Mouse (Mus musculus) midbrain, embryonic 15.5 days (tissue): ENCODE results near the gene Nlgn2. TPM values are rescaled to one million over a fixed set of nuclear protein-coding genes. Genes with fewer than 3 reads are reported as not detected.

Experiments used
- ATAC-seq: fragments of 200-750 bp; cut with Nextera tagmentation; replicated peaks from 2 replicates; pipeline ENCODE4 v1.8.0; 2017; ENCODE audit warnings: moderate TSS enrichment
- H3K27ac ChIP-seq: fragments of 300-500 bp; sonication (generic); 2 replicates; pipeline ENCODE4 v1.5.1; 2015; ENCODE audit warnings: mild to moderate bottlenecking, inconsistent platforms
- H3K27me3 ChIP-seq: fragments of 300-500 bp; sonication (generic); replicated peaks from 2 replicates; pipeline ENCODE4 v1.6.1; 2015; ENCODE audit warnings: inconsistent platforms
- H3K36me3 ChIP-seq: fragments of 300-500 bp; sonication (generic); replicated peaks from 2 replicates; pipeline ENCODE4 v1.6.1; 2015; ENCODE audit warnings: inconsistent platforms
- H3K4me1 ChIP-seq: fragments of 300-500 bp; sonication (generic); 2 replicates; pipeline ENCODE4 v1.6.1; 2015; ENCODE audit warnings: inconsistent platforms
- H3K4me2 ChIP-seq: fragments of 300-500 bp; sonication (generic); 2 replicates; pipeline ENCODE4 v1.6.1; 2015; ENCODE audit warnings: inconsistent platforms, mild to moderate bottlenecking, moderate library complexity
- H3K4me3 ChIP-seq: fragments of 300-500 bp; sonication (generic); 2 replicates; pipeline ENCODE4 v1.5.1; 2015; ENCODE audit warnings: mild to moderate bottlenecking, inconsistent platforms
- H3K9ac ChIP-seq: fragments of 300-500 bp; sonication (generic); 2 replicates; pipeline ENCODE4 v1.6.1; 2015; ENCODE audit warnings: mild to moderate bottlenecking, inconsistent platforms
- H3K9me3 ChIP-seq: fragments of 300-500 bp; sonication (generic); 2 replicates; pipeline ENCODE4 v1.6.1; 2016; ENCODE audit warnings: inconsistent platforms
- WGBS: fragments of 180-500 bp; shearing (Covaris S2); methylation state at CpG from one replicate; pipeline ENCODE4 v1.1.7; 2015; ENCODE audit warnings: mixed read lengths; 5-methylcytosine and 5-hydroxymethylcytosine counted together
- microRNA-seq: library from miRNA; unstranded; fragments of <30 nt; microRNA quantifications from one replicate; pipeline ENCODE4, GENCODE M21; 2016
- polyA plus RNA-seq: library from polyadenylated mRNA; unstranded; fragments of >200 nt; fragmentation: Nextera tagmentation; extraction: Ambion mirVana; gene quantifications from 2 replicates; pipeline ENCODE4 v1.2.1, GENCODE M21; 2015

The Nlgn2 gene
- polyA plus RNA-seq, 1 experiment from 2014 or later = 24.2 TPM

DNA sequence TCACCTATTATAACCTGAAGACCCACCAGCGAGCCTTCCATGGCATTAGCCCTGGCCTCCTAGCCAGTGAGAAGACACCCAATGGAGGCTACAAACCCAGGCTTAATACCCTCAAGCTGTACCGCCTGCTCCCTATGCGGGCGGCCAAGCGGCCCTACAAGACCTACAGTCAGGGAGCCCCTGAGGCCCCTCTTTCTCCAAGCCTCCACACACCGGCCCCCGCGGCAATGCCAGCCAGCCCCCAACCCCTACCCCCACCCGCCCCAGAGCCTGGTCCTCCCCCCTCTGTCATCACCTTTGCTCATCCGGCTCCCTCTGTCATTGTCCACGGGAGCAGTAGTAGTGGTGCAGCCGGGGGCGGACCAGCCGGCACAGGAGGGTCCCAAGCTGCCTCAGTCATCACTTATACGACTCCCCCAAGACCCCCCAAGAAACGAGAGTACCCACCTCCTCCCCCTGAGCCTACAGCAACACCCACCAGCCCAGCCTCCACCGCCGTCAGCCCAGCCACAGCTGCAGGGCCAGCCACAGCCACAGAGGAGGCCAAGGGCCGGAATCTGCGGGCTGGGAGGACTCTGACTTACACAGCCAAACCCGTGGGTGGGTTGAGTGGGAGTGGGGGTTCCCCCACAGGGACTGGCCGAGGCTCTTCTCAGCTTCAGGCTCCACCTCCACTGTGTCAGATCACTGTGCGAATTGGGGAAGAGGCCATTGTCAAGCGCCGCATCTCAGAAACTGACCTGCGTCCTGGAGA lies 59.9 kb downstream of the Nlgn2 start:
- no peak for ATAC-seq
- Histone ChIP-seq H3K9ac (no peak overlapping the region), H3K36me3 (peaks cover 6% of the 10 kb centered on the region; the same call in 1 of the 2 replicates), H3K4me1 (no peaks in the 10 kb centered on the region), H3K4me2 (no peak overlapping the region), H3K4me3 (no peak overlapping the region), H3K27ac (no peak overlapping the region), H3K9me3 (no peaks in the 10 kb centered on the region), H3K27me3 (no peaks in the 10 kb centered on the region)
- 66% methylated on average over 26 of the region's 26 CpGs for WGBS

DNA sequence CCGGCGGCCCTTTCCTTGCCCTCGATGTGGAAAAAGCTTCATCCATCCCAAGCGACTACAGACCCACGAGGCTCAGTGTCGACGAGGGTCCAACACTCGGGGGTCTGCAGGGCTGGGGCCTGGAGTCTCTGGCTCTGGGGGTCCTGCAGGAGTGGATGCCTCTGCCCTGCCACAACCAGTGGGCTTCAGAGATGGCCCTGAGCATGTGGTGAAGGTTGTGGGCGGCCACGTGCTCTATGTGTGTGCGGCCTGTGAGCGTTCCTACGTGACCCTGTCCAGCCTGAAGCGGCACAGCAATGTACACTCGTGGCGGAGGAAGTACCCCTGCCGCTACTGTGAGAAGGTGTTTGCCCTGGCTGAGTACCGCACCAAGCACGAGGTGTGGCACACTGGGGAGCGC lies 61.1 kb downstream of the Nlgn2 start:
- Histone ChIP-seq H3K27ac (no peak overlapping the region), H3K4me3 (no peak overlapping the region), H3K9me3 (no peaks in the 10 kb centered on the region), H3K36me3 (peaks cover 6% of the 10 kb centered on the region; the same call in 1 of the 2 replicates), H3K4me2 (no peak overlapping the region), H3K9ac (no peak overlapping the region), H3K27me3 (no peaks in the 10 kb centered on the region), H3K4me1 (no peaks in the 10 kb centered on the region)
- 87% methylated on average over 20 of the region's 20 CpGs for WGBS
- 0 out of 2 replicates have a peak, but pooled peaks have one; percentile 39 for ATAC-seq

DNA sequence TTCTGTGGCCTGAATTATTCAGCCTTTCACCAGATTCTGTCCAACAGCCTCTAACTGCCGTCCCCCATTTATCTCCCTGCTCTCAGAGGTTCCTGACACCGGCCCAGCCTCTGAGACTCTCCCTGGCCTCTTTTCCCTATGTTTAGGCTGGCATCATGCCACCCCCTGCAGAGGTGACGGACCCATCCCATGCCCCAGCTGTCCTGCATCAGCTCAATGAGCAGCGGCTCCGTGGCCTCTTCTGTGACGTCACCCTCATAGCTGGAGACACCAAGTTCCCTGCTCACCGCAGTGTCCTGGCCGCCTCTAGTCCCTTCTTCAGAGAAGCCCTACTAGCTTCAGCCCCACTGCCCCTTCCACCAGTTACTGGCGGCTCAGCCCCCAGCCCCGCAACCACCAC lies 61.9 kb downstream of the Nlgn2 start:
- no peak overlapping the region for H3K27ac ChIP-seq
- no peaks in the 10 kb centered on the region for H3K9me3 ChIP-seq
- no peaks in the 10 kb centered on the region for H3K27me3 ChIP-seq
- no peak overlapping the region for H3K4me3 ChIP-seq
- H3K4me2 ChIP-seq = no peak overlapping the region
- peaks cover 6% of the 10 kb centered on the region; the same call in 1 of the 2 replicates for H3K36me3 ChIP-seq
- H3K4me1 ChIP-seq = no peaks in the 10 kb centered on the region
- no peak for ATAC-seq
- H3K9ac ChIP-seq = no peak overlapping the region
- 63% methylated on average over 10 of the region's 10 CpGs for WGBS

DNA sequence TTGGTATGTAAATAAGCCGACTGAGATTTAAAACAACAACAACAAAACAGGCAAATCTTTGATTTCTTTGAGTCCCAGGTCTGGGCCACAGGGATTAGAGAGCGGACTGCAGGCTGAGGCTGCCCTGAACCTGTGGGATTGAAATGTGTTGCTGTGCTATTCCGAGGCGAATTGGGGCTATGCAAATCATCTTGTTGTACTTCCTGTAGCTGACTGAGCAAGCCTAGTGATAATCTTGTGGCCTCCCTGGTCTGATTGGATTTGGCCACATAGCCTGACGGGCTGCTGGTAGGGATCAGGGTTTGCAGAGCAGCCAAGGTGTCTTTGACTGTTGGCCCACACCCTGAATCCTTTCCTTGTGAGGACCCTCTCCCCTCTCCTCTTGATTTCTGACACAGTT lies 62.6 kb downstream of the Nlgn2 start:
- H3K27ac ChIP-seq = no peak overlapping the region
- no peak overlapping the region for H3K4me2 ChIP-seq
- H3K4me1 ChIP-seq = no peaks in the 10 kb centered on the region
- no peaks in the 10 kb centered on the region for H3K9me3 ChIP-seq
- no peak for ATAC-seq
- WGBS = 46% methylated on average over 5 of the region's 5 CpGs
- H3K27me3 ChIP-seq = no peaks in the 10 kb centered on the region
- no peak overlapping the region for H3K4me3 ChIP-seq
- H3K9ac ChIP-seq = no peak overlapping the region
- H3K36me3 ChIP-seq = peaks cover 6% of the 10 kb centered on the region; the same call in 1 of the 2 replicates

Small RNA genes lying within 50 kb of the gene (microRNA-seq; reads per million reads assigned to microRNA genes)
- not detected for gene Mir6924

Other genes starting within 250 kb of the Nlgn2 start
- gene Atp1b2, start 231.8 kb downstream of the Nlgn2 start, polyA plus RNA-seq = 60.0 and 60.9 TPM in 2 replicates
- gene Shbg, start 219.9 kb downstream of the Nlgn2 start, polyA plus RNA-seq = not detected in 2 replicates
- gene Sat2, start 215.8 kb downstream of the Nlgn2 start, polyA plus RNA-seq = 23.5 and 24.9 TPM in 2 replicates
- 40.6 and 47.0 TPM in 2 replicates for gene Fxr2, start 204.8 kb downstream of the Nlgn2 start, polyA plus RNA-seq
- 0.20 TPM in 1 of 2 replicates, not detected in the other for gene Sox15, start 182.5 kb downstream of the Nlgn2 start, polyA plus RNA-seq
- 99.9 and 108 TPM in 2 replicates for gene Mpdu1, start 175.1 kb downstream of the Nlgn2 start, polyA plus RNA-seq
- gene Cd68, start 171.6 kb downstream of the Nlgn2 start, polyA plus RNA-seq = 9.4 and 10.4 TPM in 2 replicates
- gene Eif4a1, start 165.4 kb downstream of the Nlgn2 start, polyA plus RNA-seq = 460 and 473 TPM in 2 replicates
- 116 and 122 TPM in 2 replicates for gene Senp3, start 155.7 kb downstream of the Nlgn2 start, polyA plus RNA-seq
- gene Tnfsf13, start 152.0 kb downstream of the Nlgn2 start, polyA plus RNA-seq = 0.37 and 0.68 TPM in 2 replicates
- gene Tnfsf12, start 141.9 kb downstream of the Nlgn2 start, polyA plus RNA-seq = 2.0 and 2.4 TPM in 2 replicates
- gene Tnfsfm13, start 141.7 kb downstream of the Nlgn2 start, polyA plus RNA-seq = 1.2 and 1.8 TPM in 2 replicates
- 15.9 and 17.4 TPM in 2 replicates for gene Polr2a, start 79.1 kb downstream of the Nlgn2 start, polyA plus RNA-seq
- 0.17 and 0.26 TPM in 2 replicates for gene Slc35g3, start 75.8 kb downstream of the Nlgn2 start, polyA plus RNA-seq
- 4.1 and 4.3 TPM in 2 replicates for gene Zbtb4, start 71.9 kb downstream of the Nlgn2 start, polyA plus RNA-seq
- gene Chrnb1, start 41.8 kb downstream of the Nlgn2 start, polyA plus RNA-seq = 0.98 and 1.2 TPM in 2 replicates
- 3.7 and 4.5 TPM in 2 replicates for gene Fgf11, start 35.9 kb downstream of the Nlgn2 start, polyA plus RNA-seq
- gene Tmem102, start 32.2 kb downstream of the Nlgn2 start, polyA plus RNA-seq = 0.74 and 0.86 TPM in 2 replicates
- not detected in 2 replicates for gene Gm39566, start 22.5 kb downstream of the Nlgn2 start, polyA plus RNA-seq
- not detected in 2 replicates for gene Spem2, start 19.3 kb downstream of the Nlgn2 start, polyA plus RNA-seq
- 0.55 and 0.65 TPM in 2 replicates for gene Spem1, start 15.6 kb downstream of the Nlgn2 start, polyA plus RNA-seq
- gene Tmem256, start 730 bp upstream of the Nlgn2 start, polyA plus RNA-seq = 318 and 320 TPM in 2 replicates
- 52.3 and 53.5 TPM in 2 replicates for gene Plscr3, start 8.6 kb upstream of the Nlgn2 start, polyA plus RNA-seq
- 0.10 and 0.28 TPM in 2 replicates for gene Tnk1, start 20.9 kb upstream of the Nlgn2 start, polyA plus RNA-seq
- not detected in 2 replicates for gene Tmem95, start 40.2 kb upstream of the Nlgn2 start, polyA plus RNA-seq
- gene Kctd11, start 43.6 kb upstream of the Nlgn2 start, polyA plus RNA-seq = 1.7 and 1.9 TPM in 2 replicates
- gene Acap1, start 57.8 kb upstream of the Nlgn2 start, polyA plus RNA-seq = 0.46 and 0.52 TPM in 2 replicates
- 11.1 and 11.8 TPM in 2 replicates for gene 2810408A11Rik, start 63.2 kb upstream of the Nlgn2 start, polyA plus RNA-seq
- 23.2 and 24.2 TPM in 2 replicates for gene Neurl4, start 63.3 kb upstream of the Nlgn2 start, polyA plus RNA-seq
- gene Gps2, start 76.1 kb upstream of the Nlgn2 start, polyA plus RNA-seq = 77.6 and 86.6 TPM in 2 replicates
- gene Eif5a, start 84.2 kb upstream of the Nlgn2 start, polyA plus RNA-seq = 1,022 and 1,040 TPM in 2 replicates
- gene Ybx2, start 98.0 kb upstream of the Nlgn2 start, polyA plus RNA-seq = 5.6 and 6.4 TPM in 2 replicates
- 3.3 TPM in 2 replicates for gene Slc2a4, start 110.4 kb upstream of the Nlgn2 start, polyA plus RNA-seq
- gene Cldn7, start 127.0 kb upstream of the Nlgn2 start, polyA plus RNA-seq = 0.58 and 0.59 TPM in 2 replicates
- gene Ctdnep1, start 143.4 kb upstream of the Nlgn2 start, polyA plus RNA-seq = 22.5 and 25.4 TPM in 2 replicates
- gene Elp5, start 144.7 kb upstream of the Nlgn2 start, polyA plus RNA-seq = 162 and 177 TPM in 2 replicates
- gene Gabarap, start 153.4 kb upstream of the Nlgn2 start, polyA plus RNA-seq = 495 and 507 TPM in 2 replicates
- 57.1 and 58.8 TPM in 2 replicates for gene Phf23, start 158.0 kb upstream of the Nlgn2 start, polyA plus RNA-seq
- 30.4 and 31.0 TPM in 2 replicates for gene Dvl2, start 162.8 kb upstream of the Nlgn2 start, polyA plus RNA-seq
- gene Acadvl, start 177.6 kb upstream of the Nlgn2 start, polyA plus RNA-seq = 57.2 and 57.6 TPM in 2 replicates
- 27.8 and 30.4 TPM in 2 replicates for gene Dlg4, start 179.2 kb upstream of the Nlgn2 start, polyA plus RNA-seq
- gene Asgr1, start 216.3 kb upstream of the Nlgn2 start, polyA plus RNA-seq = 3.7 and 3.8 TPM in 2 replicates